Mouse (Mus musculus): ENCODE measurements around the gene Fbxw10. TPM values are rescaled to one million over a fixed set of nuclear protein-coding genes. Genes with fewer than 3 reads are reported as not detected.

Gene Fbxw10
- 1 to 10 TPM; 3.5 to 9.7 TPM for polyA plus RNA-seq (2017; shearing (Covaris generic))

GRCm38 (mm10) chr11:62846961-62847654, at the start of gene Fbxw10:
Fbxw10 (plus strand) TSS chr11:62847069.
- peak; percentile 71 for ATAC-seq

DNA sequence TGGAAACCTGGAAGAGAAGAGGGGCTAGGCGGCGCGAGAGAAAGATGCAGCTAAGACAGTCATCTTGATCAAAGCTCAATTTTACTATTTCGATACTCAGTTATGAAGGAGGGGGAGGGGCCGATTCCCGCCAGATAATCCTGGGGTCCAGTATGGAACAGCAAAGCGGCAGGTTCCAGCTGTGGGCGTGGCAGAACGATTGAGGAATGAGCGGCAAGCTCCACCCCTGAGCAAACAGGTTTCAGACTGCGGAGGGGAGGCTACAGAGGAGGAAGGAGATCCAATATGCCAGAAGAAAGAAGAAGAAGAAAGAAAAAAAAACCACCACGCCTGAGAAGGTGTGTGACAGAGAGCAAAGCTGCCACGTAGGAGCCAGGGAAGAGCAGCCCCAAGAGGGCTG, 42.8 kb upstream of the Fbxw10 start:
- ATAC-seq: no peak

DNA sequence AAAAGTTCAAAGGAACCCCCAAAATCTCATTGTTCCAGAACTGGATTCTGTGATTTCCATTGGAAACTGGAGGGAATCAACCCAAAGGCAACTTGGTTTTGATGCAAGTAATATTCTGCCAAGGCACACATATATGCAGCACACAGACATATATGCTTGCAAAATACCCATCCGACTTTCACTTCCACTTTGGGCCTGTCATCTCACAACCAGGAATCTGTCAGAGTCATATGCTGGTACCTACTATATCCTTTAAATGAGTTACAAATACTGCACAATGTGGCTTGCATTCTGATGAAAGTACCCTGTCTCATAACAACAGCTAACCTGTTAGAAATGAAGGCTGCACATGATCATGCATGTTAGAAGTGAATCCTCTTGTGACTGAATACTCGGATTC, 38.9 kb upstream of the Fbxw10 start:
- ATAC-seq: no peak

- no peak for ATAC-seq
These were observed 37.7 kb upstream of the Fbxw10 start for GRCm38 (mm10) chr11:62809201-62809600.

- ATAC-seq: no peak
These were observed 34.6 kb upstream of the Fbxw10 start for GRCm38 (mm10) chr11:62812268-62812667.

DNA sequence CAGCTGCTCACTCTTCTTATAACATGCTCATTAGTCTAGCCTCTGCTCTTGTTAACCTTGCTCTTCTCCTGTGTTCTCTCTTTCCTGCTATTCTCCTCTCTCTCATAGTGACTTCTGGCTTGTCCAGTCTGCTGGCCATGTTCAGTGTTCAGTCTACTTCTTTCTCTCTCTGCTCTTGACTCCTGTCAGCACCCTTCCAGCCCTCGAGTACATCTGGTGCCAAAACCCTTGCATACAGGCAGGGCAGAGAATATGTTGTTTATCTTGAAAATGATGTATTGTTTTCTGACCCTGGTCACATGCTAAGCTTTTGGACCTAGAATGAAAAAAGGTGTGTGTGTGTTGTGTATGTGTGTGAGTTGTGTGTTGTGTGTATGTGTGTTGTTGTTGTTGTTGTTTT, 33.4 kb upstream of the Fbxw10 start:
- ATAC-seq: no peak

GRCm38 (mm10) chr11:62813970-62814624, 32.8 kb upstream of the Fbxw10 start:
- ATAC-seq: no peak

GRCm38 (mm10) chr11:62814625-62815024, 32.2 kb upstream of the Fbxw10 start:
- ATAC-seq: no peak

DNA sequence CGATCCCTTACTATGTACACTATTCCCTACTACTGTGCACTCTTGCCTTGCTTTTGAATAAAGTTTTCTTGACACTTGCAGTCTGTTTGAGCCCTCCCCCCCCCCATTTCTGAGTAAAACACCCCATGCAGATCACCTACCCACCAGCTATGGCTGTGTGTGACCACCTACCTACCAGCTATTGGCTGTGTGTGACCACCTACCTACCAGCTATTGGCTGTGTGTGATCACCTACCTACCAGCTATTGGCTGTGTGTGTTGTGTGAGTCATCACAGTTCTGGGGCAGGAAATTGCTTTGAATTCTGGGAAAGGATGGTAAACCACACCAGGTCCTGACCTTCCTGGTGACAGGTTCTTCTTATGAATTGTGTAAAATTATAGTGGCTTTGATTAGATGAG, 31.4 kb upstream of the Fbxw10 start:
- ATAC-seq: peak; percentile 59

- no peak for ATAC-seq
These were observed 30.3 kb upstream of the Fbxw10 start for GRCm38 (mm10) chr11:62816591-62816990.

GRCm38 (mm10) chr11:62819059-62819686, 27.7 kb upstream of the Fbxw10 start:
- ATAC-seq: no peak

- peak; percentile 32 for ATAC-seq
These were observed 26.8 kb upstream of the Fbxw10 start, which contains the start of gene Trim16 for GRCm38 (mm10) chr11:62820059-62820541. Trim16 (plus strand) TSS chr11:62820231.

GRCm38 (mm10) chr11:62820661-62821437, 26.0 kb upstream of the Fbxw10 start:
- ATAC-seq: no peak

- ATAC-seq: peak; percentile 68
These were observed 25.0 kb upstream of the Fbxw10 start for GRCm38 (mm10) chr11:62821893-62822292.

GRCm38 (mm10) chr11:62824211-62824610, 22.7 kb upstream of the Fbxw10 start:
- ATAC-seq: peak; percentile 55

- ATAC-seq: no peak
These were observed 21.4 kb upstream of the Fbxw10 start for GRCm38 (mm10) chr11:62825222-62826105.

GRCm38 (mm10) chr11:62826106-62826733, 20.6 kb upstream of the Fbxw10 start:
- no peak for ATAC-seq

GRCm38 (mm10) chr11:62827135-62827534, 19.7 kb upstream of the Fbxw10 start:
- ATAC-seq: no peak

- ATAC-seq: no peak
These were observed 19.0 kb upstream of the Fbxw10 start for GRCm38 (mm10) chr11:62827911-62828310.

DNA sequence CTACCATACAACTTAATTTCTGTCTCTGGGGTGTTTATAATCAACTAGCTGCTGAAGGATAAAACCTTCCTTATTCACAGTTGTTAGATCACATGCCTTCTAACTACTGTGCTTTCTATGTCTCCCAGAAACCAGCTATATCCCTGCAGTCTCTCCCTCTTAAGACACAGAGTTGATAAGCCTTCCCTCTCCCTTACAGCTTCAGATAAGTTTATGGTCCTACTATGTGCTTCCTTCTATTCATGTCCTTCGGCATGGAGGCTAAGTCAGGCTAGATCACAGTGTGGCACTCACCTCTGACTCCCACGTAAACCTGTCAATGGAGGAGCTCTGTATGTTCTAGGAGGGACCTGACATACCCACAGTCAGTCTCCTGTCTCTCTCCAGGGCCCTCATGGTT, 16.5 kb upstream of the Fbxw10 start:
- ATAC-seq: no peak

DNA sequence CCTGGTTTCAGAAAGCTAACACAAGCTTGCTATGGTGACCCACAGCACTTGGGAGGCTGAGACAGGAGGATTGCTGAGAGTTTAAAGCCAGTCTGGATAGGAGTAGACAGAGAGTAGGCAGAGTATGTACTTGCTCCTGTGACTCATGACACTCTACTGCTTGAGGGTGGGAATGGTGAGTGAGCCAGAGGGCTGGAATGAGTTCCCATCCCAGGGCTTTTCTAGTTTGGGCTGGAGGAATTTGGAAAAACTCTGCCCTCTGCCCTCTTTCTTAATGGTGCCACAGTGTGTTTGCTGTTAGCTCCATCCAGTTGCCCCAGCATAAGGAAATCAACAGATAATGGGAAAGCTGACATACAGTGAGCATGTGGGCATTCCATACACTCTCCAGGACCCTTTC, 15.0 kb upstream of the Fbxw10 start:
- ATAC-seq: no peak
